25 mouse cellular contexts compared by ENCODE assay signal in genomic region chr17:5693256-5693655, GRCm38 (mm10).
A peak's percentile ranks its signal among the peaks of the same experiment; 100 is the strongest.
DNase-seq lines count a peak whose midpoint lies in the region; ATAC-seq and TF ChIP-seq lines count a peak whose summit lies in the region.
"Had no signal": no experiment of that assay in that cellular context is flagged by ENCODE, and none has a peak within 500 bp of the region (broad histone marks: within the 10 kb centered on the region; RNA-seq: fewer than 3 reads in every experiment).

No protein-coding gene starts in this region.

- intact Hi-C loops in gastrocnemius, adult 2 months (cut with DNase I): no loop called here

- H3K9me3 ChIP-seq in liver, postnatal 0 days (ENCODE audit: low read length): no peaks in the 10 kb centered on the region
- H3K9me3 ChIP-seq: forebrain, embryonic 13.5 days; heart, embryonic 10.5 days; hindbrain, embryonic 10.5 days; intestine, embryonic 15.5 days; midbrain, embryonic 15.5 days; neural tube, embryonic 12.5 days had no signal

- no peak overlapping the region for H3K4me3 ChIP-seq in gastrocnemius, adult 2 months
- H3K4me3 ChIP-seq in liver, postnatal 0 days (ENCODE audit: low read depth, low read length): no peak overlapping the region
- H3K4me3 ChIP-seq: forebrain, embryonic 13.5 days; heart, embryonic 10.5 days; hindbrain, embryonic 10.5 days; intestine, embryonic 15.5 days; midbrain, embryonic 15.5 days; neural tube, embryonic 12.5 days had no signal

- TF ChIP-seq CTCF in gastrocnemius, adult 2 months (IDR thresholded peaks at IDR 0.05): no peak
- TF ChIP-seq CTCF in liver, postnatal 0 days (IDR thresholded peaks at IDR 0.05; ENCODE audit: low read depth): no peak

- DNase-seq in gastrocnemius, adult 2 months: peak; percentile 38
- no peak for DNase-seq in gastrocnemius, postnatal 10 days
- peak; percentile 9 for DNase-seq in lung, postnatal 10 days
- DNase-seq in lung, postnatal 4 days: no peak
- peak; percentile 33 for DNase-seq in fibroblast of lung, adult 2 months (ENCODE audit: low read depth)
- DNase-seq in testis, postnatal 10 days (ENCODE audit: low spot score): peak; percentile 40
- no peak for DNase-seq in liver, postnatal 0 days
- DNase-seq in frontal cortex, postnatal 14 days (ENCODE audit: low spot score in 2 of 2): no peak
- DNase-seq: adrenal gland, adult 2 months; cerebellum, adult 2 months; cerebellum, postnatal 36 days; kidney, adult 8-10 months; lung, adult 18-20 months; lung, postnatal 36 days; retina, postnatal 1 day; right cerebral cortex, postnatal 25 days; thymus, postnatal 36 days had no signal

- H3K4me2 ChIP-seq in liver, postnatal 0 days (ENCODE audit: low read depth, low read length): no peak overlapping the region
- H3K4me2 ChIP-seq: forebrain, embryonic 13.5 days; intestine, embryonic 15.5 days; liver, embryonic 11.5 days; midbrain, embryonic 15.5 days; neural tube, embryonic 12.5 days had no signal

- TF ChIP-seq EP300 in liver, postnatal 0 days (IDR thresholded peaks at IDR 0.05; ENCODE audit: low read depth): no peak

- no peaks in the 10 kb centered on the region for H3K27me3 ChIP-seq in liver, postnatal 0 days (ENCODE audit: insufficient read depth, low read length)
- H3K27me3 ChIP-seq: forebrain, embryonic 13.5 days; intestine, embryonic 15.5 days; midbrain, embryonic 15.5 days; neural tube, embryonic 12.5 days had no signal

- no peaks in the 10 kb centered on the region for H3K4me1 ChIP-seq in liver, postnatal 0 days (ENCODE audit: insufficient read depth)
- H3K4me1 ChIP-seq: forebrain, embryonic 13.5 days; heart, embryonic 10.5 days; hindbrain, embryonic 10.5 days; midbrain, embryonic 15.5 days; neural tube, embryonic 12.5 days had no signal

- H3K36me3 ChIP-seq in liver, postnatal 0 days (replicated peaks; ENCODE audit: insufficient read depth, low read length): no peaks in the 10 kb centered on the region
- H3K36me3 ChIP-seq: heart, embryonic 10.5 days; hindbrain, embryonic 10.5 days; intestine, embryonic 15.5 days; midbrain, embryonic 15.5 days; neural tube, embryonic 12.5 days had no signal

- ATAC-seq in liver, postnatal 0 days: no peak
- ATAC-seq: forebrain, embryonic 13.5 days; hindbrain, embryonic 16.5 days; intestine, embryonic 15.5 days; midbrain, embryonic 15.5 days had no signal

- no peak overlapping the region; the same call in 1 of the 2 replicates for H3K27ac ChIP-seq in gastrocnemius, adult 2 months
- no peak overlapping the region for H3K27ac ChIP-seq in liver, postnatal 0 days (ENCODE audit: low read depth)
- H3K27ac ChIP-seq: forebrain, embryonic 13.5 days; heart, embryonic 10.5 days; hindbrain, embryonic 10.5 days; intestine, embryonic 15.5 days; midbrain, embryonic 15.5 days; neural tube, embryonic 12.5 days had no signal

- no peak overlapping the region for H3K9ac ChIP-seq in liver, postnatal 0 days (replicated peaks)
- H3K9ac ChIP-seq: forebrain, embryonic 13.5 days; intestine, embryonic 15.5 days; midbrain, embryonic 15.5 days; neural tube, embryonic 12.5 days had no signal

- 83% methylated on average over 7 of the region's 7 CpGs for WGBS in liver, postnatal 0 days (ENCODE audit: insufficient replicate concordance)

Comparison
In these comparisons a context has a peak if more than half of its experiments do, and no peak if none do; other contexts are left out.
1. DNase-seq: peak in gastrocnemius, adult 2 months (single experiment), lung, postnatal 10 days (single experiment), fibroblast of lung, adult 2 months (single experiment) and testis, postnatal 10 days (single experiment); none in gastrocnemius, postnatal 10 days (single experiment), lung, postnatal 4 days (0 of 2), liver, postnatal 0 days (single experiment) and frontal cortex, postnatal 14 days (0 of 2).